Comparison of ENCODE assay signal across 8 mouse cellular contexts in genomic region chr5:120579898-120580626, GRCm38 (mm10). TPM values are rescaled to one million over a fixed set of nuclear protein-coding genes. Genes with fewer than 3 reads are reported as not detected.
DNase-seq lines count a peak whose midpoint lies in the region; ATAC-seq and TF ChIP-seq lines count a peak whose summit lies in the region.

No protein-coding gene starts in this region.

- H3K27me3 ChIP-seq in heart, postnatal 0 days (ENCODE audit: control insufficient read depth, insufficient read depth, low read length) = no peaks in the 10 kb centered on the region
- H3K27me3 ChIP-seq in hindbrain, embryonic 14.5 days (ENCODE audit: control insufficient read depth, insufficient read depth, low read length) = no peaks in the 10 kb centered on the region
- no peaks in the 10 kb centered on the region for H3K27me3 ChIP-seq in midbrain, embryonic 15.5 days (replicated peaks)

- no peak for TF ChIP-seq EP300 in heart, postnatal 0 days (IDR thresholded peaks at IDR 0.05; ENCODE audit: low read depth)

- TF ChIP-seq CTCF in heart, postnatal 0 days (IDR thresholded peaks at IDR 0.05; ENCODE audit: low read depth) = no peak

- no peak overlapping the region for H3K4me3 ChIP-seq in heart, postnatal 0 days (ENCODE audit: low read depth, low read length)
- H3K4me3 ChIP-seq in brown adipose tissue, adult 24 weeks (ENCODE audit: insufficient read depth, low read depth, low read length) = no peak overlapping the region
- H3K4me3 ChIP-seq in hindbrain, embryonic 14.5 days (replicated peaks; ENCODE audit: low read length) = no peak overlapping the region
- H3K4me3 ChIP-seq in midbrain, embryonic 15.5 days = no peak overlapping the region

- WGBS in heart, postnatal 0 days = 91% methylated on average over 26 of the region's 26 CpGs
- 77% methylated on average over 26 of the region's 26 CpGs for WGBS in hindbrain, embryonic 14.5 days
- WGBS in midbrain, embryonic 15.5 days = 80% methylated on average over 26 of the region's 26 CpGs

- intact Hi-C loops in heart, postnatal 25 days (cut with DNase I) = no loop called here

- H3K9ac ChIP-seq in heart, postnatal 0 days (replicated peaks; ENCODE audit: low read depth, low read length) = no peak overlapping the region
- H3K9ac ChIP-seq in hindbrain, embryonic 14.5 days = no peak overlapping the region
- no peak overlapping the region for H3K9ac ChIP-seq in midbrain, embryonic 15.5 days

- no peak for ATAC-seq in heart, postnatal 0 days (ENCODE audit: insufficient read depth, low read depth)
- ATAC-seq in hindbrain, embryonic 14.5 days (ENCODE audit: low FRiP score) = peak; percentile 44; the same call in 1 of the 2 replicates
- 0 out of 2 replicates have a peak, but pooled peaks have one; percentile 27 for ATAC-seq in midbrain, embryonic 15.5 days (replicated peaks)

- peak overlapping the region; percentile 35; the same call in 1 of the 2 replicates for H3K4me2 ChIP-seq in heart, postnatal 0 days (ENCODE audit: low read depth, low read length)
- no peak overlapping the region for H3K4me2 ChIP-seq in hindbrain, embryonic 14.5 days (replicated peaks)
- H3K4me2 ChIP-seq in midbrain, embryonic 15.5 days = 0 out of 2 replicates have a peak overlapping the region, but pooled peaks have one; percentile 6

- peaks cover 22% of the 10 kb centered on the region for H3K36me3 ChIP-seq in heart, postnatal 0 days (replicated peaks; ENCODE audit: control insufficient read depth, insufficient read depth, low read length)
- peaks cover 14% of the 10 kb centered on the region; the same call in 1 of the 2 replicates for H3K36me3 ChIP-seq in hindbrain, embryonic 14.5 days (replicated peaks; ENCODE audit: control insufficient read depth, insufficient read depth)
- H3K36me3 ChIP-seq in midbrain, embryonic 15.5 days (replicated peaks) = no peaks in the 10 kb centered on the region

- no peaks in the 10 kb centered on the region for H3K9me3 ChIP-seq in heart, postnatal 0 days (replicated peaks; ENCODE audit: control insufficient read depth, low read length)
- no peaks in the 10 kb centered on the region for H3K9me3 ChIP-seq in hindbrain, embryonic 14.5 days (ENCODE audit: control insufficient read depth, low read length)
- no peaks in the 10 kb centered on the region for H3K9me3 ChIP-seq in midbrain, embryonic 15.5 days

- DNase-seq in heart, postnatal 0 days (ENCODE audit: low spot score) = no peak
- DNase-seq in heart, postnatal 25 days (ENCODE audit: low spot score) = no peak
- DNase-seq in hindbrain, embryonic 14.5 days (ENCODE audit: low spot score) = no peak
- DNase-seq in adipocyte (ENCODE audit: low spot score) = no peak
- DNase-seq in adrenal gland, adult 2 months = no peak
- DNase-seq in lung, postnatal 25 days (ENCODE audit: low spot score) = no peak

- peaks cover 8% of the 10 kb centered on the region for H3K4me1 ChIP-seq in heart, postnatal 0 days (ENCODE audit: control insufficient read depth, insufficient read depth)
- H3K4me1 ChIP-seq in brown adipose tissue, adult 24 weeks (ENCODE audit: control insufficient read depth, insufficient read depth, insufficient read length, low read length) = peaks cover 34% of the 10 kb centered on the region
- peaks cover 29% of the 10 kb centered on the region for H3K4me1 ChIP-seq in hindbrain, embryonic 14.5 days (replicated peaks; ENCODE audit: control insufficient read depth, insufficient read depth, low read length)
- H3K4me1 ChIP-seq in midbrain, embryonic 15.5 days = peaks cover 18% of the 10 kb centered on the region

- peak overlapping the region; percentile 75; the same call in 1 of the 2 replicates for H3K27ac ChIP-seq in heart, postnatal 0 days (ENCODE audit: low read depth)
- H3K27ac ChIP-seq in brown adipose tissue, adult 24 weeks (replicated peaks; ENCODE audit: low read depth, low read length) = peak overlapping the region; percentile 57
- H3K27ac ChIP-seq in hindbrain, embryonic 14.5 days = peak overlapping the region; percentile 71
- H3K27ac ChIP-seq in midbrain, embryonic 15.5 days = 0 out of 2 replicates have a peak overlapping the region, but pooled peaks have one; percentile 14

RNA-seq across cellular contexts. Expression of gene Tpcn1, which starts 8.4 kb away (rescaled TPM):
- 15.8 and 27.6 TPM in 2 replicates for total RNA-seq in heart, postnatal 0 days (2014; rRNA removed; ENCODE audit: low replicate concordance)
- polyA plus RNA-seq in heart, postnatal 0 days (2015; fragmentation: Nextera tagmentation; extraction: Ambion mirVana) = 11.5 and 11.7 TPM in 2 replicates
- total RNA-seq in heart, postnatal 25 days (2021) = 10 to 100 TPM; 36.0 to 37.9 TPM
- polyA plus RNA-seq in brown adipose tissue, adult 24 weeks (2012; ENCODE audit: insufficient read depth, insufficient read length, missing spikeins) = 28.6 and 39.1 TPM in 2 replicates
- 13.4 and 15.7 TPM in 2 replicates for polyA plus RNA-seq in hindbrain, embryonic 14.5 days (2014; fragmentation: Nextera tagmentation; extraction: Ambion mirVana)
- polyA plus RNA-seq in midbrain, embryonic 15.5 days (2015; fragmentation: Nextera tagmentation; extraction: Ambion mirVana) = 15.8 and 17.7 TPM in 2 replicates
- total RNA-seq in adrenal gland, adult 2 months (2021) = 10 to 100 TPM; 38.1 to 51.3 TPM
- polyA plus RNA-seq in adrenal gland, adult 2 months (2012; rRNA removed) = 48.9 and 59.8 TPM in 2 replicates

RNA-seq across cellular contexts. Expression of gene Iqcd, which starts 8.8 kb away (rescaled TPM):
- total RNA-seq in heart, postnatal 0 days (2014; rRNA removed; ENCODE audit: low replicate concordance) = not detected in 2 replicates
- 0.14 and 0.18 TPM in 2 replicates for polyA plus RNA-seq in heart, postnatal 0 days (2015; fragmentation: Nextera tagmentation; extraction: Ambion mirVana)
- not detected for total RNA-seq in heart, postnatal 25 days (2021)
- polyA plus RNA-seq in brown adipose tissue, adult 24 weeks (2012; ENCODE audit: insufficient read depth, insufficient read length, missing spikeins) = not detected in 2 replicates
- 1.5 and 1.9 TPM in 2 replicates for polyA plus RNA-seq in hindbrain, embryonic 14.5 days (2014; fragmentation: Nextera tagmentation; extraction: Ambion mirVana)
- 1.7 and 1.8 TPM in 2 replicates for polyA plus RNA-seq in midbrain, embryonic 15.5 days (2015; fragmentation: Nextera tagmentation; extraction: Ambion mirVana)
- total RNA-seq in adrenal gland, adult 2 months (2021) = under 1 TPM; 0.29 to 0.55 TPM
- 0.29 and 0.49 TPM in 2 replicates for polyA plus RNA-seq in adrenal gland, adult 2 months (2012; rRNA removed)

RNA-seq across cellular contexts. Expression of gene Rita1, which starts 32.3 kb away (rescaled TPM):
- total RNA-seq in heart, postnatal 0 days (2014; rRNA removed; ENCODE audit: low replicate concordance) = 20.2 and 24.5 TPM in 2 replicates
- 15.7 and 16.3 TPM in 2 replicates for polyA plus RNA-seq in heart, postnatal 0 days (2015; fragmentation: Nextera tagmentation; extraction: Ambion mirVana)
- 10 to 100 TPM; 15.4 to 18.7 TPM for total RNA-seq in heart, postnatal 25 days (2021)
- 11.3 and 15.3 TPM in 2 replicates for polyA plus RNA-seq in brown adipose tissue, adult 24 weeks (2012; ENCODE audit: insufficient read depth, insufficient read length, missing spikeins)
- polyA plus RNA-seq in hindbrain, embryonic 14.5 days (2014; fragmentation: Nextera tagmentation; extraction: Ambion mirVana) = 20.1 and 20.6 TPM in 2 replicates
- 28.3 and 30.6 TPM in 2 replicates for polyA plus RNA-seq in midbrain, embryonic 15.5 days (2015; fragmentation: Nextera tagmentation; extraction: Ambion mirVana)
- total RNA-seq in adrenal gland, adult 2 months (2021) = 10 to 100 TPM; 11.6 to 22.7 TPM
- 32.5 and 33.5 TPM in 2 replicates for polyA plus RNA-seq in adrenal gland, adult 2 months (2012; rRNA removed)

RNA-seq across cellular contexts. Expression of gene Ddx54, which starts 32.5 kb away (rescaled TPM):
- 23.0 and 24.1 TPM in 2 replicates for total RNA-seq in heart, postnatal 0 days (2014; rRNA removed; ENCODE audit: low replicate concordance)
- polyA plus RNA-seq in heart, postnatal 0 days (2015; fragmentation: Nextera tagmentation; extraction: Ambion mirVana) = 17.1 and 18.2 TPM in 2 replicates
- total RNA-seq in heart, postnatal 25 days (2021) = 10 to 100 TPM; 20.1 to 21.4 TPM
- polyA plus RNA-seq in brown adipose tissue, adult 24 weeks (2012; ENCODE audit: insufficient read depth, insufficient read length, missing spikeins) = 10.3 and 13.0 TPM in 2 replicates
- polyA plus RNA-seq in hindbrain, embryonic 14.5 days (2014; fragmentation: Nextera tagmentation; extraction: Ambion mirVana) = 27.8 and 29.8 TPM in 2 replicates
- 39.9 and 43.7 TPM in 2 replicates for polyA plus RNA-seq in midbrain, embryonic 15.5 days (2015; fragmentation: Nextera tagmentation; extraction: Ambion mirVana)
- 10 to 100 TPM; 46.8 to 49.5 TPM for total RNA-seq in adrenal gland, adult 2 months (2021)
- polyA plus RNA-seq in adrenal gland, adult 2 months (2012; rRNA removed) = 42.7 and 49.6 TPM in 2 replicates

RNA-seq across cellular contexts. Expression of gene Cfap73, which starts 54.0 kb away (rescaled TPM):
- not detected in 2 replicates for total RNA-seq in heart, postnatal 0 days (2014; rRNA removed; ENCODE audit: low replicate concordance)
- polyA plus RNA-seq in heart, postnatal 0 days (2015; fragmentation: Nextera tagmentation; extraction: Ambion mirVana) = not detected in 2 replicates
- total RNA-seq in heart, postnatal 25 days (2021) = not detected
- not detected in 2 replicates for polyA plus RNA-seq in brown adipose tissue, adult 24 weeks (2012; ENCODE audit: insufficient read depth, insufficient read length, missing spikeins)
- 0.53 and 1.1 TPM in 2 replicates for polyA plus RNA-seq in hindbrain, embryonic 14.5 days (2014; fragmentation: Nextera tagmentation; extraction: Ambion mirVana)
- polyA plus RNA-seq in midbrain, embryonic 15.5 days (2015; fragmentation: Nextera tagmentation; extraction: Ambion mirVana) = 0.44 and 0.70 TPM in 2 replicates
- 1 to 10 TPM in 1 of 2 experiments, not detected in 1; 1.6 TPM for total RNA-seq in adrenal gland, adult 2 months (2021)
- polyA plus RNA-seq in adrenal gland, adult 2 months (2012; rRNA removed) = not detected in 2 replicates

Comparison
In these comparisons a context has a peak if more than half of its experiments do, and no peak if none do; other contexts are left out.
1. H3K27ac ChIP-seq: peak in every context shown above with its lines; median percentile 75 in heart, postnatal 0 days; 71 in hindbrain, embryonic 14.5 days; 57 in brown adipose tissue, adult 24 weeks; 14 in midbrain, embryonic 15.5 days.